Mouse (Mus musculus): ENCODE data around the gene Vsig1. TPM values are rescaled to one million over a fixed set of nuclear protein-coding genes. Genes with fewer than 3 reads are reported as not detected.

The Vsig1 gene
- polyA plus RNA-seq, 1 experiment, result not detected

GRCm38 (mm10) chrX:140984795-140985194 lies 77.4 kb downstream of the Vsig1 start:
- peak; percentile 59 for TF ChIP-seq GATA1 (IDR thresholded peaks at IDR 0.05; ENCODE audit: low read length)

- no peak for TF ChIP-seq GATA1 (IDR thresholded peaks at IDR 0.05; ENCODE audit: low read length)
Observed at GRCm38 (mm10) chrX:140985256-140985655, 77.8 kb downstream of the Vsig1 start.

Other genes with a start within 250 kb of the Vsig1 start
- gene Mid2, start 243.0 kb upstream of the Vsig1 start, polyA plus RNA-seq (2012), result not detected in 2 replicates
- not detected in 2 replicates for gene Tex13b, start 94.2 kb upstream of the Vsig1 start, polyA plus RNA-seq (2012)
- gene Psmd10, start 49.1 kb downstream of the Vsig1 start, polyA plus RNA-seq (2012), result 1.2 and 1.9 TPM in 2 replicates
- 0.28 and 0.39 TPM in 2 replicates for gene Atg4a, start 49.3 kb downstream of the Vsig1 start, polyA plus RNA-seq (2012)